In the genomic region with DNA sequence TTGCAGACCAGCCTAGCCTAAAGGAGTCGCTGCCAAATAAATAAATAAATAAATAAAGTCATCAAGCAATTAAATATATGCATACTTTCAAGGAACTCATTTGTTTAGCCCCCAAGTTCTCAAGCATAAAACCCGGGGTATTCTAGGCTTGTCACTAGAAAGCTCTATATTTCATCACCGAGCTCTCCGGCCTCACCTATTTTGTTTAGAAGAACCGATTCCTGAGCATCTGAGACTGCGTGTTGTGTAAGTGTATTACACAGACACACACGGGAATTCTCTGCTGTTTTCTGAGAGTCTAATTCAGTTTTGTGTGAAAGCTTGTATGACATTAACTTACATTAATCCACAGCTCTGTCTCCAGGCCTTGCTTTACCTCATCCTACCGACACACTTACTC, we compare ENCODE assay signal across 13 mouse cellular contexts. TPM values are rescaled to one million over a fixed set of nuclear protein-coding genes. Genes with fewer than 3 reads are reported as not detected.
DNase-seq lines count a peak whose midpoint lies in the region; ATAC-seq and TF ChIP-seq lines count a peak whose summit lies in the region.
"Had no signal": no experiment of that assay in that cellular context is flagged by ENCODE, and none has a peak within 500 bp of the region (broad histone marks: within the 10 kb centered on the region; RNA-seq: fewer than 3 reads in every experiment).

No protein-coding gene starts in this region.

- H3K4me3 ChIP-seq in heart, adult 2 months, result peak overlapping the region; percentile 73; the same call in 1 of the 2 replicates
- H3K4me3 ChIP-seq in kidney, embryonic 16.5 days (ENCODE audit: low read length), result peak overlapping the region; percentile 72
- no peak overlapping the region for H3K4me3 ChIP-seq in neural tube, embryonic 13.5 days
- no peak overlapping the region for H3K4me3 ChIP-seq in stomach, postnatal 0 days (ENCODE audit: low read depth, low read length)

- no peak for ATAC-seq in kidney, embryonic 16.5 days (ENCODE audit: low FRiP score, low TSS enrichment)
- ATAC-seq in neural tube, embryonic 13.5 days (ENCODE audit: low read depth), result no peak
- no peak for ATAC-seq in stomach, postnatal 0 days (ENCODE audit: low FRiP score, low TSS enrichment)

- no peak for TF ChIP-seq EP300 in heart, adult 2 months (IDR thresholded peaks at IDR 0.05; ENCODE audit: insufficient read depth, low read depth, low read length)
- no peak for TF ChIP-seq EP300 in stomach, postnatal 0 days (optimal IDR thresholded peaks at IDR 0.05)

- H3K9ac ChIP-seq in heart, adult 2 months (ENCODE audit: low read depth, low read length), result no peak overlapping the region; the same call in 1 of the 2 replicates
- H3K9ac ChIP-seq in kidney, embryonic 16.5 days (replicated peaks; ENCODE audit: low read length), result 0 out of 2 replicates have a peak overlapping the region, but pooled peaks have one; percentile 5
- no peak overlapping the region for H3K9ac ChIP-seq in neural tube, embryonic 13.5 days
- no peak overlapping the region for H3K9ac ChIP-seq in stomach, postnatal 0 days (ENCODE audit: low read length)
- H3K9ac ChIP-seq: hindbrain, embryonic 13.5 days had no signal

- H3K36me3 ChIP-seq in heart, adult 2 months (ENCODE audit: control insufficient read depth, insufficient read depth, low read length), result peaks cover 13% of the 10 kb centered on the region
- no peaks in the 10 kb centered on the region for H3K36me3 ChIP-seq in kidney, embryonic 16.5 days (ENCODE audit: insufficient read depth, low read length)
- H3K36me3 ChIP-seq in neural tube, embryonic 13.5 days, result no peaks in the 10 kb centered on the region
- H3K36me3 ChIP-seq in stomach, postnatal 0 days (ENCODE audit: control insufficient read depth, insufficient read depth, low read length), result no peaks in the 10 kb centered on the region
- H3K36me3 ChIP-seq: G1E; hindbrain, embryonic 13.5 days had no signal

- WGBS in heart, adult 2 months, result 76% methylated on average over 8 of the region's 8 CpGs
- 64% methylated on average over 8 of the region's 8 CpGs for WGBS in kidney, embryonic 16.5 days
- 84% methylated on average over 8 of the region's 8 CpGs for WGBS in neural tube, embryonic 13.5 days
- 74% methylated on average over 8 of the region's 8 CpGs for WGBS in stomach, postnatal 0 days

- peak overlapping the region; percentile 95; the same call in 1 of the 2 replicates for H3K27ac ChIP-seq in heart, adult 2 months
- peak overlapping the region; percentile 98 for H3K27ac ChIP-seq in kidney, embryonic 16.5 days (ENCODE audit: low read length)
- H3K27ac ChIP-seq in neural tube, embryonic 13.5 days (replicated peaks), result no peak overlapping the region
- H3K27ac ChIP-seq in stomach, postnatal 0 days (replicated peaks), result no peak overlapping the region
- H3K27ac ChIP-seq: hindbrain, embryonic 13.5 days had no signal

- peaks cover 8% of the 10 kb centered on the region for H3K4me1 ChIP-seq in heart, adult 2 months (ENCODE audit: control insufficient read depth, insufficient read depth, low read length)
- H3K4me1 ChIP-seq in kidney, embryonic 16.5 days (ENCODE audit: insufficient read depth, low read length), result peaks cover 23% of the 10 kb centered on the region
- H3K4me1 ChIP-seq in neural tube, embryonic 13.5 days (replicated peaks), result peaks cover 10% of the 10 kb centered on the region; the same call in 1 of the 2 replicates
- no peaks in the 10 kb centered on the region for H3K4me1 ChIP-seq in stomach, postnatal 0 days (replicated peaks; ENCODE audit: control insufficient read depth, insufficient read depth)

- no peak for DNase-seq in heart, adult 2 months
- DNase-seq in heart, postnatal 25 days (ENCODE audit: low spot score), result no peak
- no peak for DNase-seq in kidney, adult 18-20 months
- DNase-seq in neural tube, embryonic 10.5 days (ENCODE audit: extremely low spot score, low spot score), result no peak
- no peak for DNase-seq in stomach, postnatal 0 days (ENCODE audit: low spot score)
- DNase-seq in urinary bladder, adult 2 months (ENCODE audit: low spot score), result no peak
- DNase-seq: cerebellum, adult 18-20 months; embryo, embryonic 11 days; thymus, postnatal 4 days had no signal

- H3K79me2 ChIP-seq in heart, adult 2 months (replicated peaks; ENCODE audit: control insufficient read depth, insufficient read depth, low read length), result peaks cover 5% of the 10 kb centered on the region; the same call in 1 of the 2 replicates

- TF ChIP-seq POLR2A in heart, adult 2 months (IDR thresholded peaks at IDR 0.05; ENCODE audit: insufficient read depth, low read depth, low read length), result no peak

- intact Hi-C loops in heart, adult 2 months (cut with DNase I), result loop anchor here (5.0 kb wide), 1 partner anchor 56 kb away; no protein-coding TSS in a partner anchor
- intact Hi-C loops in heart, postnatal 25 days (cut with DNase I), result loop anchor here (2.0 to 5.0 kb wide), 3 partner anchors 14 to 214 kb away; a partner anchor contains a TSS

- no peaks in the 10 kb centered on the region for H3K27me3 ChIP-seq in heart, adult 2 months (ENCODE audit: control insufficient read depth, insufficient read depth, low read length)
- no peaks in the 10 kb centered on the region for H3K27me3 ChIP-seq in kidney, embryonic 16.5 days (ENCODE audit: insufficient read depth, low read length)
- H3K27me3 ChIP-seq in neural tube, embryonic 13.5 days, result peaks cover 38% of the 10 kb centered on the region
- H3K27me3 ChIP-seq in stomach, postnatal 0 days (ENCODE audit: control insufficient read depth, insufficient read depth, low read length), result no peaks in the 10 kb centered on the region

- no peak for TF ChIP-seq CTCF in heart, adult 2 months (IDR thresholded peaks at IDR 0.05)
- TF ChIP-seq CTCF in stomach, postnatal 0 days (IDR thresholded peaks at IDR 0.05; ENCODE audit: low read depth), result no peak

- peak overlapping the region; percentile 84 for H3K4me2 ChIP-seq in kidney, embryonic 16.5 days (replicated peaks; ENCODE audit: low read depth, low read length)
- 0 out of 2 replicates have a peak overlapping the region, but pooled peaks have one; percentile 95 for H3K4me2 ChIP-seq in neural tube, embryonic 13.5 days
- peak overlapping the region; percentile 93 for H3K4me2 ChIP-seq in stomach, postnatal 0 days (replicated peaks; ENCODE audit: low read depth)

- H3K9me3 ChIP-seq in kidney, embryonic 16.5 days (ENCODE audit: low read length), result no peaks in the 10 kb centered on the region
- no peaks in the 10 kb centered on the region for H3K9me3 ChIP-seq in neural tube, embryonic 13.5 days
- no peaks in the 10 kb centered on the region for H3K9me3 ChIP-seq in stomach, postnatal 0 days (ENCODE audit: control insufficient read depth, low read length)
- H3K9me3 ChIP-seq: hindbrain, embryonic 13.5 days had no signal

RNA-seq across cellular contexts. Expression of a gene that starts 2.6 kb away (rescaled TPM):
- total RNA-seq in heart, adult 2 months (2021), result 10 to 100 TPM; 53.3 to 76.8 TPM
- polyA plus RNA-seq in heart, adult 2 months (2012; rRNA removed), result 19.3 and 35.1 TPM in 2 replicates
- 10 to 100 TPM; 56.6 to 61.6 TPM for total RNA-seq in heart, postnatal 25 days (2021)
- 21.2 and 25.9 TPM in 2 replicates for polyA plus RNA-seq in kidney, embryonic 16.5 days (2015; fragmentation: Nextera tagmentation; extraction: Ambion mirVana)
- polyA plus RNA-seq in neural tube, embryonic 13.5 days (2015; fragmentation: Nextera tagmentation; extraction: Ambion mirVana), result 3.1 and 3.5 TPM in 2 replicates
- polyA plus RNA-seq in stomach, postnatal 0 days (2015; fragmentation: Nextera tagmentation; extraction: Ambion mirVana), result 9.3 and 10.3 TPM in 2 replicates
- polyA plus RNA-seq in urinary bladder, adult 2 months (2012; rRNA removed), result 19.0 and 20.9 TPM in 2 replicates
- polyA plus RNA-seq: G1E had no signal

Comparison
In these comparisons a context has a peak if more than half of its experiments do, and no peak if none do; other contexts are left out.
1. H3K27ac ChIP-seq: peak in heart, adult 2 months (single experiment) and kidney, embryonic 16.5 days (single experiment); none in neural tube, embryonic 13.5 days (single experiment) and stomach, postnatal 0 days (single experiment).
2. H3K4me3 ChIP-seq: peak in heart, adult 2 months (single experiment) and kidney, embryonic 16.5 days (single experiment); none in neural tube, embryonic 13.5 days (single experiment) and stomach, postnatal 0 days (single experiment).
3. Peak in every context shown above with its lines, with median percentiles within 50 percentile points of each other: H3K4me2 ChIP-seq.